Mouse (Mus musculus): Measurements from ENCODE around the gene Abhd17a. TPM values are rescaled to one million over a fixed set of nuclear protein-coding genes. Genes with fewer than 3 reads are reported as not detected.

The Abhd17a gene
- polyA plus RNA-seq, 1 experiment from 2014 or later = 35.9 TPM

DNA sequence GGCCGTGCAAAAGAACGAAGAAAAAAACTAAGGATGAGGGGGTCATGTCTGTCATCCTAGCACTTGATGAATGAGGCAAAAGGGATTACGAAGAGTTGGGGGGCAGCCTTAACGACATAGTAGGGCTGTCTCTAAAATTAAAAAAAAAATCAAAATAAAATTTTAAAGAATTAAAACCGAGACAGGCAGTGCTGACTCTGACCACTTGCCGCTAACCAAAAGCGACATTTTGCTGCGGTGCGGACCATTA is 31.5 kb upstream of the Abhd17a start:
- H3K27me3 ChIP-seq (ENCODE audit: control insufficient read depth, insufficient read depth, low read depth, low read length) = no peaks in the 10 kb centered on the region
- WGBS (ENCODE audit: insufficient replicate concordance) = 2% methylated on average over 9 of the region's 9 CpGs
- H3K4me1 ChIP-seq (ENCODE audit: control insufficient read depth, low read depth, low read length) = peaks cover 41% of the 10 kb centered on the region
- H3K4me3 ChIP-seq (ENCODE audit: low read depth, low read length) = peak overlapping the region; percentile 86
- H3K9me3 ChIP-seq (replicated peaks; ENCODE audit: control insufficient read depth, low read length) = no peaks in the 10 kb centered on the region
- H3K27ac ChIP-seq (ENCODE audit: low read length) = peak overlapping the region; percentile 98
- ATAC-seq (ENCODE audit: low read depth) = no peak
- peak overlapping the region; percentile 82 for H3K4me2 ChIP-seq (ENCODE audit: low read depth, low read length)
- H3K36me3 ChIP-seq (ENCODE audit: control insufficient read depth, insufficient read depth) = no peaks in the 10 kb centered on the region
- H3K9ac ChIP-seq (ENCODE audit: low read depth, low read length) = peak overlapping the region; percentile 71

DNA sequence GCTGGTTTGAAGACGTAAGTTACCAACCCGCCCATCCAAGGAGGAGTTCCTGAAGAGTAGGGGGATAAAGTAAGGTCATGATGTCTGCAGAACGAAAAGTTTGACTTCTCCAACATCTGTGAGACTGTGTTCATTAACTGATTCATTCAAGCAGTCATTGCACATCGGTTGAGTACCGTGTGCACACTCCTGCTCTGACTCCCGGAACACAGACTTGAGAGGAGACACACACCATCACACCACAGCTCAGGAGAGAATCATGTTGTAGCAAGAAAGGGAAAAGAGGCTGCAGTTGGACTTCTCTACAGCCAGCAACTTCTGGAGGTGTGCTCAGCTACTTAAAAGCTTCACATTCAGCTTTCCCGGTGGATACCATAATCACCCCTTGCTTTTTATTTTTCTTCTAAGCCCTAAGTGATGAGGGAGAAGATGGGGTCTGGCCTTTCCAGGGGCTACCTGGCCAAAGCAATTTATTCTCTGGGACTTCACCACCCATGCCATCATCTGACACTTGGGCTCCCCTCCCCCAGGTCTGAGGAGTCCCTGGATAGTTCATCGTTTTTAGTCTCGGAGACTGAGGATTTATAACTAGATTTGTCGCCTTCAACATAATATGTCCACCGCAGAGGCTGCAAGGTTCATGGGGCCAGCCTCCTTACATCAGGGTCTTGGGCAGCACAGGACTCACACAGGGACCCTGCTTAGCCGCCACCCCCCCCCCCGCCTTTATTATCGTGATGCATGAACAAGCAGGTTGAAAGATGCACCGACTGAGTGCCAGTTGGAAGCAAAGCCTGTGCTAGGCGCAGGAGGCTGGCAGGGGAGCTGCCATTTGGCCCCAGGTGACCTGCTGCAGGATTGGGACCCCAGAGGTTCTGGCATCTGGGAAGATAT is 30.9 kb upstream of the Abhd17a start:
- H3K4me3 ChIP-seq (ENCODE audit: low read depth, low read length) = peak overlapping the region; percentile 86
- no peaks in the 10 kb centered on the region for H3K36me3 ChIP-seq (ENCODE audit: control insufficient read depth, insufficient read depth)
- H3K4me2 ChIP-seq (ENCODE audit: low read depth, low read length) = peak overlapping the region; percentile 82
- H3K27ac ChIP-seq (ENCODE audit: low read length) = peak overlapping the region; percentile 98
- ATAC-seq (ENCODE audit: low read depth) = no peak
- H3K27me3 ChIP-seq (ENCODE audit: control insufficient read depth, insufficient read depth, low read depth, low read length) = no peaks in the 10 kb centered on the region
- no peaks in the 10 kb centered on the region for H3K9me3 ChIP-seq (replicated peaks; ENCODE audit: control insufficient read depth, low read length)
- peaks cover 35% of the 10 kb centered on the region for H3K4me1 ChIP-seq (ENCODE audit: control insufficient read depth, low read depth, low read length)
- WGBS (ENCODE audit: insufficient replicate concordance) = 54% methylated on average over 16 of the region's 16 CpGs
- peak overlapping the region; percentile 71 for H3K9ac ChIP-seq (ENCODE audit: low read depth, low read length)

DNA sequence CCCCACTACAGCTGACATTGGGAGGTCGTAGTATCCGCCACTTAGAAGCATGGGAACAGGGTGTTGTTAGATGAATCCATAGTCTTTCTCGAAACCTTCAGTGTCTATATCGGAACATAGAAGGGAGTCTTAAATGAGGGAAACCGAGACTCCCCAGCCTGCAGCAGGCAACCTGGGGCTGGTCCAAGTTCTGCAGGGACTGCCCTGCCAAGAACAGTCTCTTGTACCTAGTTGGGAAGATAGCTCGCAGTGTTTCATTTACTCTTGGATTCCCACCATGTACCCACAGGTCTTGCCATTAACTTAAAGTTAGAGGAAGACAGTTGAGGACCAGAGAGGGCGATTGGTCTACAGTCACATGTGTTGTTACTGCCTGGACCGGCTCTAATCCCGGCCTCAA is 30.2 kb upstream of the Abhd17a start:
- H3K4me2 ChIP-seq (ENCODE audit: low read depth, low read length) = no peak overlapping the region
- H3K27me3 ChIP-seq (ENCODE audit: control insufficient read depth, insufficient read depth, low read depth, low read length) = no peaks in the 10 kb centered on the region
- H3K27ac ChIP-seq (ENCODE audit: low read length) = no peak overlapping the region
- 77% methylated on average over 9 of the region's 9 CpGs for WGBS (ENCODE audit: insufficient replicate concordance)
- peaks cover 2% of the 10 kb centered on the region; the same call in 1 of the 2 replicates for H3K36me3 ChIP-seq (ENCODE audit: control insufficient read depth, insufficient read depth)
- H3K4me1 ChIP-seq (ENCODE audit: control insufficient read depth, low read depth, low read length) = peaks cover 29% of the 10 kb centered on the region
- H3K9me3 ChIP-seq (replicated peaks; ENCODE audit: control insufficient read depth, low read length) = no peaks in the 10 kb centered on the region
- ATAC-seq (ENCODE audit: low read depth) = no peak
- H3K4me3 ChIP-seq (ENCODE audit: low read depth, low read length) = no peak overlapping the region
- H3K9ac ChIP-seq (ENCODE audit: low read depth, low read length) = no peak overlapping the region

DNA sequence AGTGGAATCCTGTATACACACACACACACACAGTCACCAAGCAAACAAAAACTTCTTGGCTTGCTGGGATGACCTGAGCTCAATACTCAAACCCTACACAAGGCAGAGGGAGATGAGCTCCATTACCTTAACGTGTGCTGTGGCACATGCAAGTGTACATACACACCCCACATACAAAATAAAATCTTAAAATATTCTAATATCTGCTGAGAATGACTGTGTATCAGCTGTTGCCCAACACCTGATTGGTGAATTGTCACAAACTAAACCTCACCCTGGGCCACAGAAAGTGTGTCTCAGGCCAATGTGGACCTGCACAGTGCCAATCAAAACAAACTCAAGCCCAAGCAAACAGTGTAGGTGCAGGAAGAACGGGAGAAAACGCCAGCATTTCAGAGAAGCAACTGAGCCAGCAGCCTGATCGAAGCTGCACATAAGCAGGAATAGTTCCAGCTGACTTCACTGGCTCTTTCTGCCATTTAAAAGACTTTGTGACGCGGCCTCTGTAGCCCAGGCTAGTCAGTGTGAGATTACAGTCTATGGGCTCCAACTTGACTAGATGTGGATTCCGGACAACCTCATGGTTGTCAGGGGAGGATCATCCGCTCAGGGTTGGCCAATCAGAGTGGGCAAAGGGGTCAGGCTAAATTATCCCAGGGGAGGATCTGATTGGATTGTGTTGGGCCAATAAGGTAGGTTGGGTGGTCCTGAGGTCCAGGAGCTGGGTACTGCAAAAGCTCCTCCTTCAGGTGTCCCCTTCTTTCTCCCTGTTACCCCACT is 29.5 kb upstream of the Abhd17a start:
- H3K9me3 ChIP-seq (replicated peaks; ENCODE audit: control insufficient read depth, low read length) = no peaks in the 10 kb centered on the region
- H3K27me3 ChIP-seq (ENCODE audit: control insufficient read depth, insufficient read depth, low read depth, low read length) = no peaks in the 10 kb centered on the region
- peaks cover 25% of the 10 kb centered on the region for H3K4me1 ChIP-seq (ENCODE audit: control insufficient read depth, low read depth, low read length)
- H3K4me3 ChIP-seq (ENCODE audit: low read depth, low read length) = no peak overlapping the region
- ATAC-seq (ENCODE audit: low read depth) = no peak
- peak overlapping the region; percentile 40; the same call in 1 of the 2 replicates for H3K27ac ChIP-seq (ENCODE audit: low read length)
- peak overlapping the region; percentile 25; the same call in 1 of the 2 replicates for H3K4me2 ChIP-seq (ENCODE audit: low read depth, low read length)
- peaks cover 3% of the 10 kb centered on the region for H3K36me3 ChIP-seq (ENCODE audit: control insufficient read depth, insufficient read depth)
- WGBS (ENCODE audit: insufficient replicate concordance) = 61% methylated on average over 8 of the region's 8 CpGs
- no peak overlapping the region for H3K9ac ChIP-seq (ENCODE audit: low read depth, low read length)

DNA sequence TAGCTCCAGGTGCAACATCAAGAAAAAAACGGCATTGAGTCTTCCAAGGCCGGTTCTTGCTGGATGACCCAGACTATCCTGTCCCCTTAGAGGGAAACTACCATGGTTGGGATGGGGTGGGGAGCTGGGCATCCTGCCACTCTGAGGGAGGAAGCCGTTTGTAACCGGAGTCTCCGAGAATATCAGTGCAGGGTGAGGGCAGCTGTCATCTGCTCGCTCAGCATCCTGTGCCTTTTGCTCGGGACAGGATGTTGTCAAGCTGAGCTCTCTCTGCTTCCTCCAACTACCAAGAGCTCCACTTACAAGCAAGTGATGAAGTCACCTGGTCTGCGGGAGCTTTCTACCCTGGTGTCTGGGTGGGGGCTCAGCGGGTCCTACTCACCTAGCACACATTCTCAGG is 28.0 kb upstream of the Abhd17a start:
- no peak overlapping the region for H3K4me2 ChIP-seq (ENCODE audit: low read depth, low read length)
- peaks cover 8% of the 10 kb centered on the region for H3K36me3 ChIP-seq (ENCODE audit: control insufficient read depth, insufficient read depth)
- no peak overlapping the region for H3K4me3 ChIP-seq (ENCODE audit: low read depth, low read length)
- 45% methylated on average over 9 of the region's 9 CpGs for WGBS (ENCODE audit: insufficient replicate concordance)
- H3K27ac ChIP-seq (ENCODE audit: low read length) = 0 out of 2 replicates have a peak overlapping the region, but pooled peaks have one; percentile 3
- H3K27me3 ChIP-seq (ENCODE audit: control insufficient read depth, insufficient read depth, low read depth, low read length) = no peaks in the 10 kb centered on the region
- H3K4me1 ChIP-seq (ENCODE audit: control insufficient read depth, low read depth, low read length) = peaks cover 11% of the 10 kb centered on the region
- no peak overlapping the region for H3K9ac ChIP-seq (ENCODE audit: low read depth, low read length)
- H3K9me3 ChIP-seq (replicated peaks; ENCODE audit: control insufficient read depth, low read length) = no peaks in the 10 kb centered on the region
- no peak for ATAC-seq (ENCODE audit: low read depth)

- Histone ChIP-seq H3K4me2 (ENCODE audit: low read depth, low read length) (no peak overlapping the region), H3K27me3 (ENCODE audit: control insufficient read depth, insufficient read depth, low read depth, low read length) (no peaks in the 10 kb centered on the region), H3K36me3 (ENCODE audit: control insufficient read depth, insufficient read depth) (peaks cover 8% of the 10 kb centered on the region), H3K4me3 (ENCODE audit: low read depth, low read length) (no peak overlapping the region), H3K9ac (ENCODE audit: low read depth, low read length) (no peak overlapping the region), H3K9me3 (replicated peaks; ENCODE audit: control insufficient read depth, low read length) (no peaks in the 10 kb centered on the region), H3K27ac (ENCODE audit: low read length) (no peak overlapping the region), H3K4me1 (ENCODE audit: control insufficient read depth, low read depth, low read length) (peaks cover 3% of the 10 kb centered on the region; the same call in 1 of the 2 replicates)
- ATAC-seq (ENCODE audit: low read depth) = no peak
- 67% methylated on average over 6 of the region's 6 CpGs for WGBS (ENCODE audit: insufficient replicate concordance)
These were observed 24.2 kb upstream of the Abhd17a start for GRCm38 (mm10) chr10:80614351-80614750.

- 75% methylated on average over 3 of the region's 3 CpGs for WGBS (ENCODE audit: insufficient replicate concordance)
- H3K9me3 ChIP-seq (replicated peaks; ENCODE audit: control insufficient read depth, low read length) = no peaks in the 10 kb centered on the region
- ATAC-seq (ENCODE audit: low read depth) = no peak
- H3K27me3 ChIP-seq (ENCODE audit: control insufficient read depth, insufficient read depth, low read depth, low read length) = no peaks in the 10 kb centered on the region
- H3K4me1 ChIP-seq (ENCODE audit: control insufficient read depth, low read depth, low read length) = peaks cover 3% of the 10 kb centered on the region; the same call in 1 of the 2 replicates
- H3K36me3 ChIP-seq (ENCODE audit: control insufficient read depth, insufficient read depth) = peaks cover 8% of the 10 kb centered on the region
- no peak overlapping the region for H3K9ac ChIP-seq (ENCODE audit: low read depth, low read length)
- no peak overlapping the region for H3K4me3 ChIP-seq (ENCODE audit: low read depth, low read length)
- no peak overlapping the region for H3K4me2 ChIP-seq (ENCODE audit: low read depth, low read length)
- no peak overlapping the region for H3K27ac ChIP-seq (ENCODE audit: low read length)
These were observed 23.7 kb upstream of the Abhd17a start for GRCm38 (mm10) chr10:80613821-80614220.

DNA sequence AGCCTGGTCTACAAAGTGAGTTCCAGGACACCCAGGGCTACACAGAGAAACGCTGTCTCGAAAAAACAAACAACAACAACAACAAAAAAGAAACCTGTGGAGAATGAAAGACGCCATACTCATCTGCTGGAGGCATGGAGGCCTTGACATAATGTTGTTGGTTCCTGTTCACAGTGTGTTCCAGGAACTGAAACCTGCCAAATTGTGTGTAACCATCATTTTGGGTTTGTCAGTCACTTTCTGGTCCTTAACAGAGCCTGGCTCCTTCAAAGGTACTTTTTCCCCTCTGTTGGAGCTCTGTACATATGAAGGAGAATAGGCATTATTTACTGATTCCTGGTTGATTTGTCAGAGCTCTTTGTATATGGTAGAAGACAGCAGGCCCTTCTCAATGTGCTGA is 21.8 kb upstream of the Abhd17a start:
- Histone ChIP-seq H3K4me3 (ENCODE audit: low read depth, low read length) (no peak overlapping the region), H3K4me1 (ENCODE audit: control insufficient read depth, low read depth, low read length) (peaks cover 3% of the 10 kb centered on the region; the same call in 1 of the 2 replicates), H3K4me2 (ENCODE audit: low read depth, low read length) (no peak overlapping the region), H3K27me3 (ENCODE audit: control insufficient read depth, insufficient read depth, low read depth, low read length) (no peaks in the 10 kb centered on the region), H3K9me3 (replicated peaks; ENCODE audit: control insufficient read depth, low read length) (no peaks in the 10 kb centered on the region), H3K9ac (ENCODE audit: low read depth, low read length) (no peak overlapping the region), H3K27ac (ENCODE audit: low read length) (no peak overlapping the region; the same call in 1 of the 2 replicates), H3K36me3 (ENCODE audit: control insufficient read depth, insufficient read depth) (peaks cover 22% of the 10 kb centered on the region)
- 79% methylated on average over 3 of the region's 3 CpGs for WGBS (ENCODE audit: insufficient replicate concordance)
- ATAC-seq (ENCODE audit: low read depth) = no peak

- ATAC-seq (ENCODE audit: low read depth) = 0 out of 2 replicates have a peak, but pooled peaks have one; percentile 32
- H3K4me1 ChIP-seq (ENCODE audit: control insufficient read depth, low read depth, low read length) = peaks cover 8% of the 10 kb centered on the region
- H3K27ac ChIP-seq (ENCODE audit: low read length) = no peak overlapping the region
These were observed 20.9 kb upstream of the Abhd17a start for GRCm38 (mm10) chr10:80611024-80611423.

More at GRCm38 (mm10) chr10:80611024-80611423, 20.9 kb upstream of the Abhd17a start:
- Histone ChIP-seq H3K9ac (ENCODE audit: low read depth, low read length) (no peak overlapping the region), H3K9me3 (replicated peaks; ENCODE audit: control insufficient read depth, low read length) (no peaks in the 10 kb centered on the region), H3K4me3 (ENCODE audit: low read depth, low read length) (no peak overlapping the region), H3K27me3 (ENCODE audit: control insufficient read depth, insufficient read depth, low read depth, low read length) (no peaks in the 10 kb centered on the region), H3K36me3 (ENCODE audit: control insufficient read depth, insufficient read depth) (peaks cover 31% of the 10 kb centered on the region), H3K4me2 (ENCODE audit: low read depth, low read length) (no peak overlapping the region)
- WGBS (ENCODE audit: insufficient replicate concordance) = 42% methylated on average over 4 of the region's 4 CpGs
